8 mouse cellular contexts compared by ENCODE assay signal in the genomic region with DNA sequence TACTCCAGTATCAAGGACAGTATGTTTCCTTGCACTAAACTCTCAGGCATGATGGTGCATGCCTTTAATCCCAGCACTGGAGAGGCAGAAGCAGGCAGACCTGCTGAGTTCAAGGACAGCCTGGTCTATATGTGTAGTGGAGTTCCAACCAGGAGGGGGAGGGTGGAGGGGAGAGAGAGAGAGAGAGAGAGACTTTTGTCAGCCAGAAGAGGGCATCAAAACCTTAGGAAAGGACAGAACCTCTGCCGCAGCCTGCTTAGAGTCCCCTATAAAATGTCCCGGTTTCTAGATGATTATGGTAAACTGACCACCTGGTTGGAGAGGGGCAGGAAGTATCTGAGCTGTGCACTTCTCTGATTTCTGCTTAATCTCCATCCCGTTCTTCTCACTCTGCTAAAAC. TPM values are rescaled to one million over a fixed set of nuclear protein-coding genes. Genes with fewer than 3 reads are reported as not detected.
A peak's percentile ranks its signal among the peaks of the same experiment; 100 is the strongest.
DNase-seq lines count a peak whose midpoint lies in the region; ATAC-seq and TF ChIP-seq lines count a peak whose summit lies in the region.

No protein-coding gene starts in this region.

- TF ChIP-seq CTCF in intestine, postnatal 0 days (IDR thresholded peaks at IDR 0.05; ENCODE audit: low read depth) = peak; percentile 67

- DNase-seq in forebrain, embryonic 14.5 days (ENCODE audit: low spot score) = peak; percentile 37
- DNase-seq in midbrain, embryonic 14.5 days = peak; percentile 44
- DNase-seq in midbrain, embryonic 10.5 days (ENCODE audit: low spot score) = no peak
- peak; percentile 37 for DNase-seq in thymus, postnatal 14 days
- DNase-seq in urinary bladder, postnatal 14 days (ENCODE audit: low spot score) = no peak
- DNase-seq in urinary bladder, postnatal 36 days (ENCODE audit: low spot score in 2 of 2) = no peak

- H3K9me3 ChIP-seq in forebrain, embryonic 14.5 days (replicated peaks; ENCODE audit: control insufficient read depth, low read length) = no peaks in the 10 kb centered on the region
- H3K9me3 ChIP-seq in forebrain, embryonic 12.5 days = no peaks in the 10 kb centered on the region
- H3K9me3 ChIP-seq in midbrain, embryonic 14.5 days (ENCODE audit: control insufficient read depth, low read length) = no peaks in the 10 kb centered on the region
- no peaks in the 10 kb centered on the region for H3K9me3 ChIP-seq in midbrain, embryonic 10.5 days (replicated peaks)
- no peaks in the 10 kb centered on the region for H3K9me3 ChIP-seq in intestine, postnatal 0 days (ENCODE audit: control insufficient read depth)

- WGBS in forebrain, embryonic 14.5 days = 14% methylated on average over 3 of the region's 3 CpGs
- WGBS in forebrain, embryonic 12.5 days = 23% methylated on average over 3 of the region's 3 CpGs
- 19% methylated on average over 3 of the region's 3 CpGs for WGBS in midbrain, embryonic 14.5 days
- WGBS in midbrain, embryonic 10.5 days = 19% methylated on average over 3 of the region's 3 CpGs
- 13% methylated on average over 3 of the region's 3 CpGs for WGBS in intestine, postnatal 0 days

- no peak overlapping the region for H3K27ac ChIP-seq in forebrain, embryonic 14.5 days (ENCODE audit: low read depth, low read length)
- H3K27ac ChIP-seq in forebrain, embryonic 12.5 days = no peak overlapping the region
- H3K27ac ChIP-seq in midbrain, embryonic 14.5 days (replicated peaks; ENCODE audit: low read depth, low read length) = no peak overlapping the region
- no peak overlapping the region for H3K27ac ChIP-seq in midbrain, embryonic 10.5 days (replicated peaks)
- no peak overlapping the region for H3K27ac ChIP-seq in intestine, postnatal 0 days (ENCODE audit: low read depth, low read length)

- no peak for ATAC-seq in forebrain, embryonic 14.5 days
- ATAC-seq in forebrain, embryonic 12.5 days (ENCODE audit: low FRiP score) = no peak
- no peak for ATAC-seq in midbrain, embryonic 14.5 days (ENCODE audit: low FRiP score, low TSS enrichment)
- ATAC-seq in intestine, postnatal 0 days = no peak

- H3K4me3 ChIP-seq in forebrain, embryonic 14.5 days (ENCODE audit: low read depth, low read length) = no peak overlapping the region
- no peak overlapping the region for H3K4me3 ChIP-seq in forebrain, embryonic 12.5 days (replicated peaks)
- no peak overlapping the region for H3K4me3 ChIP-seq in midbrain, embryonic 14.5 days (replicated peaks; ENCODE audit: low read depth, low read length)
- no peak overlapping the region for H3K4me3 ChIP-seq in midbrain, embryonic 10.5 days
- H3K4me3 ChIP-seq in intestine, postnatal 0 days (ENCODE audit: low read depth, low read length) = no peak overlapping the region

- no peaks in the 10 kb centered on the region for H3K4me1 ChIP-seq in forebrain, embryonic 14.5 days (ENCODE audit: control insufficient read depth, insufficient read depth, low read length)
- 0 out of 2 replicates have a peak, but pooled peaks cover 2% of the 10 kb centered on the region for H3K4me1 ChIP-seq in forebrain, embryonic 12.5 days
- H3K4me1 ChIP-seq in midbrain, embryonic 14.5 days (ENCODE audit: control insufficient read depth, insufficient read depth, low read length) = no peaks in the 10 kb centered on the region
- peaks cover 4% of the 10 kb centered on the region; the same call in 1 of the 2 replicates for H3K4me1 ChIP-seq in midbrain, embryonic 10.5 days
- H3K4me1 ChIP-seq in intestine, postnatal 0 days (replicated peaks; ENCODE audit: control insufficient read depth, insufficient read depth, low read length) = no peaks in the 10 kb centered on the region

- H3K9ac ChIP-seq in forebrain, embryonic 14.5 days (ENCODE audit: low read length) = no peak overlapping the region
- no peak overlapping the region for H3K9ac ChIP-seq in forebrain, embryonic 12.5 days
- no peak overlapping the region for H3K9ac ChIP-seq in midbrain, embryonic 14.5 days (replicated peaks; ENCODE audit: low read length)
- no peak overlapping the region for H3K9ac ChIP-seq in intestine, postnatal 0 days (ENCODE audit: low read depth, low read length)

- no peaks in the 10 kb centered on the region for H3K27me3 ChIP-seq in forebrain, embryonic 14.5 days (replicated peaks; ENCODE audit: control insufficient read depth, insufficient read depth, low read length)
- H3K27me3 ChIP-seq in forebrain, embryonic 12.5 days = no peaks in the 10 kb centered on the region
- no peaks in the 10 kb centered on the region for H3K27me3 ChIP-seq in midbrain, embryonic 14.5 days (ENCODE audit: control insufficient read depth, insufficient read depth, low read length)
- H3K27me3 ChIP-seq in midbrain, embryonic 10.5 days (ENCODE audit: low read depth, poor library complexity, severe bottlenecking) = no peaks in the 10 kb centered on the region; the same call in 1 of the 2 replicates
- H3K27me3 ChIP-seq in intestine, postnatal 0 days (replicated peaks; ENCODE audit: control insufficient read depth, insufficient read depth, low read length) = 0 out of 2 replicates have a peak, but pooled peaks cover 4% of the 10 kb centered on the region

- H3K36me3 ChIP-seq in forebrain, embryonic 14.5 days (ENCODE audit: control insufficient read depth, insufficient read depth, low read length) = no peaks in the 10 kb centered on the region
- H3K36me3 ChIP-seq in forebrain, embryonic 12.5 days (replicated peaks) = no peaks in the 10 kb centered on the region
- H3K36me3 ChIP-seq in midbrain, embryonic 14.5 days (ENCODE audit: control insufficient read depth, insufficient read depth, low read length) = no peaks in the 10 kb centered on the region
- H3K36me3 ChIP-seq in midbrain, embryonic 10.5 days = no peaks in the 10 kb centered on the region
- no peaks in the 10 kb centered on the region for H3K36me3 ChIP-seq in intestine, postnatal 0 days (ENCODE audit: control insufficient read depth, insufficient read depth)

- no peak overlapping the region for H3K4me2 ChIP-seq in forebrain, embryonic 14.5 days (ENCODE audit: low read length)
- no peak overlapping the region for H3K4me2 ChIP-seq in forebrain, embryonic 12.5 days
- H3K4me2 ChIP-seq in midbrain, embryonic 14.5 days (ENCODE audit: low read length) = no peak overlapping the region
- H3K4me2 ChIP-seq in intestine, postnatal 0 days (replicated peaks; ENCODE audit: low read depth) = no peak overlapping the region

RNA-seq across cellular contexts. Expression of gene Hdc, which starts 20.1 kb away (rescaled TPM):
- 1.1 and 1.6 TPM in 2 replicates for polyA plus RNA-seq in forebrain, embryonic 14.5 days (2014; fragmentation: Nextera tagmentation; extraction: Ambion mirVana)
- polyA plus RNA-seq in forebrain, embryonic 12.5 days (2016; fragmentation: Nextera tagmentation; extraction: Ambion mirVana) = 0.90 and 0.91 TPM in 2 replicates
- polyA plus RNA-seq in midbrain, embryonic 14.5 days (2014; fragmentation: Nextera tagmentation; extraction: Ambion mirVana) = 0.43 and 0.68 TPM in 2 replicates
- polyA plus RNA-seq in midbrain, embryonic 10.5 days (2016; fragmentation: Nextera tagmentation; extraction: Ambion mirVana) = 0.31 and 0.55 TPM in 2 replicates
- polyA plus RNA-seq in intestine, postnatal 0 days (2015; fragmentation: Nextera tagmentation; extraction: Ambion mirVana) = 0.92 and 1.2 TPM in 2 replicates

RNA-seq across cellular contexts. Expression of gene Slc27a2, which starts 46.8 kb away (rescaled TPM):
- 3.7 and 5.3 TPM in 2 replicates for polyA plus RNA-seq in forebrain, embryonic 14.5 days (2014; fragmentation: Nextera tagmentation; extraction: Ambion mirVana)
- 5.2 and 8.8 TPM in 2 replicates for polyA plus RNA-seq in forebrain, embryonic 12.5 days (2016; fragmentation: Nextera tagmentation; extraction: Ambion mirVana)
- 9.6 and 10.5 TPM in 2 replicates for polyA plus RNA-seq in midbrain, embryonic 14.5 days (2014; fragmentation: Nextera tagmentation; extraction: Ambion mirVana)
- polyA plus RNA-seq in midbrain, embryonic 10.5 days (2016; fragmentation: Nextera tagmentation; extraction: Ambion mirVana) = 1.3 and 2.3 TPM in 2 replicates
- polyA plus RNA-seq in intestine, postnatal 0 days (2015; fragmentation: Nextera tagmentation; extraction: Ambion mirVana) = 36.1 and 41.1 TPM in 2 replicates

Comparison
In these comparisons a context has a peak if more than half of its experiments do, and no peak if none do; other contexts are left out.
1. DNase-seq: peak in forebrain, embryonic 14.5 days (single experiment), midbrain, embryonic 14.5 days (single experiment) and thymus, postnatal 14 days (single experiment); none in midbrain, embryonic 10.5 days (single experiment), urinary bladder, postnatal 14 days (single experiment) and urinary bladder, postnatal 36 days (0 of 2).